Mouse (Mus musculus) frontal cortex, postnatal 14 days (tissue): ENCODE data around the gene Mrps23.
"Not testable (repeated sequence)": the region's sequence is repeated elsewhere in the genome, so short reads cannot be mapped to it uniquely, and the experiment has no call there.

Experiments
- DNase-seq, 2 experiments: peaks; one replicate each; pipeline ENCODE4 v3.0.0; 2022; ENCODE audit warnings: low spot score in 2 of 2

Mrps23 gene

GRCm38 (mm10) chr11:88173386-88174025, 30.7 kb upstream of the Mrps23 start:
- DNase-seq: no peak

GRCm38 (mm10) chr11:88180467-88180958, 23.7 kb upstream of the Mrps23 start:
- DNase-seq: no peak

- DNase-seq: no peak
Observed at GRCm38 (mm10) chr11:88180959-88181619, 23.1 kb upstream of the Mrps23 start.

GRCm38 (mm10) chr11:88184632-88185180, 19.5 kb upstream of the Mrps23 start:
- DNase-seq: no peak

- DNase-seq: no peak
Observed at GRCm38 (mm10) chr11:88186078-88186946, 17.9 kb upstream of the Mrps23 start.

- no peak for DNase-seq
Observed at GRCm38 (mm10) chr11:88186947-88187243, 17.3 kb upstream of the Mrps23 start.

GRCm38 (mm10) chr11:88187417-88188133, 16.6 kb upstream of the Mrps23 start:
- peak; percentile 74 to 75 for DNase-seq

- DNase-seq: no peak
Observed at GRCm38 (mm10) chr11:88188216-88188615, 16.0 kb upstream of the Mrps23 start.

- DNase-seq: no peak
Observed at GRCm38 (mm10) chr11:88188635-88189034, 15.6 kb upstream of the Mrps23 start.

GRCm38 (mm10) chr11:88192595-88192994, 11.6 kb upstream of the Mrps23 start:
- no peak for DNase-seq

- DNase-seq: no peak
Observed at GRCm38 (mm10) chr11:88193098-88193823, 10.9 kb upstream of the Mrps23 start.

GRCm38 (mm10) chr11:88193824-88194696, 10.1 kb upstream of the Mrps23 start:
- DNase-seq: no peak

GRCm38 (mm10) chr11:88195699-88196098, 8.5 kb upstream of the Mrps23 start:
- not testable (repeated sequence) for DNase-seq

GRCm38 (mm10) chr11:88197153-88197576, 7.0 kb upstream of the Mrps23 start:
- DNase-seq: peak in 1 of 2 experiments; percentile 33

GRCm38 (mm10) chr11:88198223-88198622, 6.0 kb upstream of the Mrps23 start:
- DNase-seq: no peak

- no peak for DNase-seq
Observed at GRCm38 (mm10) chr11:88201172-88201571, 3.0 kb upstream of the Mrps23 start.

- no peak for DNase-seq
Observed at GRCm38 (mm10) chr11:88202077-88202476, 2.1 kb upstream of the Mrps23 start.

GRCm38 (mm10) chr11:88204593-88205368, 593 bp downstream of the Mrps23 start:
- no peak for DNase-seq

- DNase-seq: not testable (repeated sequence)
Observed at GRCm38 (mm10) chr11:88206576-88206975, 2.4 kb downstream of the Mrps23 start.
